Mouse (Mus musculus): Measurements from ENCODE around the gene Sri.

DNA sequence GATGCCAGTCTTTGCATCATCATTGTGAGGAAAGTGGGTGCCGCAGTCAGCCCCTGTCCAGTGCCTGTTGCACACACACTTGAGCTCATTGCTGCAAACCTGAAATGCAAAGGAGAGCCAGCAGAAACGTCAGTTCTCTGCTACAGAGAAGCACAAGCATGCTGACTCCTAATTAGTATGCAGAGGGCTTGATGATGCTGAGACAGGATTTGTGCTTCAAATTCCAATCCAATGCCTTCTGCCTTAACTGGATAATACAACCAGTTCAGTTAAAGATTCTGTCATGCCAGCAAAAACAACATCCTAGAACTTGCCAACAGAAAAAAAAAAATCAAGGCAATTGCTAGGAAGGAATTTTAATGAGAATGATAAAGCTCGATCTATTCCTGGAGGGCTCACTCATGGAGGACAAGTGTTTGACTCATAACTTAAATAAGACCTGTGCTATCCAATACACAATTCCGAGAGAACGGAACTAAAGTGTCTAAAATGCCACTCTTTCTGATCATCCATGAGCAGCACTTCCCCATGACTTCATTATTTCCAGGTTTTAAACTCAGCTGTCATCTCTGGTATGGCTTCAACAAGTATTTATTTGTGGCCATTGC lies 70.8 kb downstream of the Sri start:
- TF ChIP-seq CHD2 (IDR thresholded peaks at IDR 0.05; ENCODE audit: low read depth, low read length) (no peak), HCFC1 (IDR thresholded peaks at IDR 0.05; ENCODE audit: borderline replicate concordance, insufficient read depth, low read length) (no peak), ZC3H11A (IDR thresholded peaks at IDR 0.05; ENCODE audit: borderline replicate concordance, low read depth, low read length) (no peak), ZNF384 (IDR thresholded peaks at IDR 0.05; ENCODE audit: low read depth, low read length) (no peak), MAFK (IDR thresholded peaks at IDR 0.05; ENCODE audit: insufficient read depth, low read depth, low read length) (no peak)

Data from ES-E14 (cell line).